Comparison of ENCODE assay signal across 8 mouse cellular contexts in the genomic region with DNA sequence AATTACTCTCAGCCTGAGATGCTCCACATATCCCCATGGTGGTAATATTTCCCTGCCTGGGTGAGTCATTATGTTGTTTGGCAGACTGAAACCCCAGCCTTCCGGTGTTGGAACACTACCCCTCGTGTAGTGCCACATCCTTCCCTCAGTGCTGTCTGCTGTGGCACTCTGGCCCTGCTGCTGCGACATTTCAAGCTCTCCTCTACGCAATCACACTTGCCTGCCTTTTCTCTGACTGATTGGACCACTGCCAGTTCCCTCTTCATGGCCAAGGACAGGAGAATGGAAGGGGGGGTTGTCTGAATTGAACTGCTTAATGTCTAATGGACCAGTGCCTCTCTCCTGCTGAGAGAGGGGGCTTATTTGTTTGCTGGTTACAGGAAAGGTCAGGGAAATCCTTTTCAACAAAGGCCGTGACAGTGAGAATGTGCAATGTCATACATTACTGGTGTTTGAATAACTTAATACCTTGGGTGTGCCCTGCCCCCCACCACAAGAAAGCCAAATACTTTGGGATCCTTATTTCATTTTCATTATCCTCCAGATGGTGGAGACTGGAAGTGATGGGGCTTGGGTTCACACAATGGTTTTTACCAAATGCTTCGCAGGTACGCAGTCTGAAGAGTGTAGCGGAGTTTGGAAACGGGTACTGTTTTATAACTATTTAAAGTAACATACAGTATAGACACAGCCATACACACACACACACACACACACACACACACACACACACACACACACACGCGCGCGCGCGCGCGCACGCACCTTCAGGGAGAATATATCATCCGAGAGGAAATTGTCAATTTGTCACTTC.
A peak's percentile ranks its signal among the peaks of the same experiment; 100 is the strongest.
DNase-seq lines count a peak whose midpoint lies in the region; ATAC-seq lines count a peak whose summit lies in the region.

No protein-coding gene starts in this region.

- no peak overlapping the region for H3K27ac ChIP-seq in kidney, embryonic 15.5 days
- peak overlapping the region; percentile 83 for H3K27ac ChIP-seq in hindbrain, embryonic 13.5 days
- peak overlapping the region; percentile 30; the same call in 1 of the 2 replicates for H3K27ac ChIP-seq in midbrain, embryonic 10.5 days (replicated peaks)

- ATAC-seq in kidney, embryonic 15.5 days (replicated peaks; ENCODE audit: low FRiP score) = no peak
- peak; percentile 90 for ATAC-seq in hindbrain, embryonic 13.5 days (ENCODE audit: low FRiP score)

- H3K9me3 ChIP-seq in kidney, embryonic 15.5 days (replicated peaks) = no peaks in the 10 kb centered on the region
- H3K9me3 ChIP-seq in hindbrain, embryonic 13.5 days = no peaks in the 10 kb centered on the region
- H3K9me3 ChIP-seq in midbrain, embryonic 10.5 days (replicated peaks) = no peaks in the 10 kb centered on the region

- no peak overlapping the region for H3K4me2 ChIP-seq in kidney, embryonic 15.5 days
- H3K4me2 ChIP-seq in hindbrain, embryonic 13.5 days = peak overlapping the region; percentile 35

- H3K4me3 ChIP-seq in kidney, embryonic 15.5 days (replicated peaks) = no peak overlapping the region
- no peak overlapping the region for H3K4me3 ChIP-seq in hindbrain, embryonic 13.5 days
- H3K4me3 ChIP-seq in midbrain, embryonic 10.5 days = no peak overlapping the region

- peak; percentile 14 for DNase-seq in kidney, postnatal 10 days
- DNase-seq in cerebellum, adult 11-12 months = peak; percentile 12
- peak; percentile 8 to 44 for DNase-seq in frontal cortex, adult 2 months (ENCODE audit: extremely low spot score in 1 of 2, low spot score in 1 of 2)
- no peak for DNase-seq in midbrain, embryonic 10.5 days (ENCODE audit: low spot score)
- no peak for DNase-seq in natural killer cell, adult 2 months (ENCODE audit: low spot score in 2 of 2)
- DNase-seq in c-Kit-positive CD71-positive TER-119-positive erythroid progenitor cells, embryonic 14.5 days (ENCODE audit: low spot score) = no peak

- no peaks in the 10 kb centered on the region for H3K36me3 ChIP-seq in kidney, embryonic 15.5 days
- H3K36me3 ChIP-seq in hindbrain, embryonic 13.5 days = no peaks in the 10 kb centered on the region
- H3K36me3 ChIP-seq in midbrain, embryonic 10.5 days = no peaks in the 10 kb centered on the region

- 82% methylated on average over 19 of the region's 19 CpGs for WGBS in kidney, embryonic 15.5 days
- 56% methylated on average over 19 of the region's 19 CpGs for WGBS in hindbrain, embryonic 13.5 days
- 87% methylated on average over 19 of the region's 19 CpGs for WGBS in midbrain, embryonic 10.5 days

- peaks cover 12% of the 10 kb centered on the region; the same call in 1 of the 2 replicates for H3K4me1 ChIP-seq in kidney, embryonic 15.5 days
- H3K4me1 ChIP-seq in hindbrain, embryonic 13.5 days (replicated peaks) = peaks cover 31% of the 10 kb centered on the region
- peaks cover 25% of the 10 kb centered on the region for H3K4me1 ChIP-seq in midbrain, embryonic 10.5 days

- H3K27me3 ChIP-seq in kidney, embryonic 15.5 days = no peaks in the 10 kb centered on the region
- no peaks in the 10 kb centered on the region; the same call in 1 of the 2 replicates for H3K27me3 ChIP-seq in hindbrain, embryonic 13.5 days
- H3K27me3 ChIP-seq in midbrain, embryonic 10.5 days (ENCODE audit: low read depth, poor library complexity, severe bottlenecking) = no peaks in the 10 kb centered on the region

- H3K9ac ChIP-seq in kidney, embryonic 15.5 days = no peak overlapping the region
- H3K9ac ChIP-seq in hindbrain, embryonic 13.5 days = peak overlapping the region; percentile 35; the same call in 1 of the 2 replicates

Comparison
In these comparisons a context has a peak if more than half of its experiments do, and no peak if none do; other contexts are left out.
1. DNase-seq: peak in kidney, postnatal 10 days (single experiment), cerebellum, adult 11-12 months (single experiment) and frontal cortex, adult 2 months (2 of 2); none in midbrain, embryonic 10.5 days (single experiment), natural killer cell, adult 2 months (0 of 2) and c-Kit-positive CD71-positive TER-119-positive erythroid progenitor cells, embryonic 14.5 days (single experiment).